Mouse (Mus musculus) ES-E14 (cell line): ENCODE measurements at regions not wholly inside any gene's neighbourhood (a gene's known extent, or its start where the extent isn't known, plus 50 kb on each side); places are given as distances from the start of the nearest gene placed in this dataset.

Source experiments
- CHD2 ChIP-seq: IDR thresholded peaks from 2 replicates; pipeline ENCODE4 v1.6.1; 2014; ENCODE audit warnings: mild to moderate bottlenecking, low read depth, low read length, inconsistent platforms
- HCFC1 ChIP-seq: IDR thresholded peaks from 2 replicates; pipeline ENCODE4 v1.6.1; 2012; ENCODE audit warnings: low read length, inconsistent platforms, borderline replicate concordance; ENCODE audit not compliant: insufficient read depth
- MAFK ChIP-seq: IDR thresholded peaks from 2 replicates; pipeline ENCODE4 v1.6.1; 2014; ENCODE audit warnings: mild to moderate bottlenecking, low read depth, low read length, inconsistent platforms; ENCODE audit not compliant: insufficient read depth
- ZC3H11A ChIP-seq: IDR thresholded peaks from 2 replicates; pipeline ENCODE4 v1.6.1; 2012; ENCODE audit warnings: low read depth, mild to moderate bottlenecking, inconsistent platforms, low read length, borderline replicate concordance
- ZNF384 ChIP-seq: IDR thresholded peaks from 2 replicates; pipeline ENCODE4 v1.6.1; 2012; ENCODE audit warnings: low read depth, low read length, inconsistent platforms

GRCm38 (mm10) chr2:21956112-21956963, 271.0 kb upstream of the Myo3a start:
- TF ChIP-seq MAFK = no peak
- TF ChIP-seq ZNF384 = no peak
- no peak for TF ChIP-seq HCFC1
- no peak for TF ChIP-seq CHD2
- no peak for TF ChIP-seq ZC3H11A
